ENCODE assay signal across 8 mouse cellular contexts in the genomic region with DNA sequence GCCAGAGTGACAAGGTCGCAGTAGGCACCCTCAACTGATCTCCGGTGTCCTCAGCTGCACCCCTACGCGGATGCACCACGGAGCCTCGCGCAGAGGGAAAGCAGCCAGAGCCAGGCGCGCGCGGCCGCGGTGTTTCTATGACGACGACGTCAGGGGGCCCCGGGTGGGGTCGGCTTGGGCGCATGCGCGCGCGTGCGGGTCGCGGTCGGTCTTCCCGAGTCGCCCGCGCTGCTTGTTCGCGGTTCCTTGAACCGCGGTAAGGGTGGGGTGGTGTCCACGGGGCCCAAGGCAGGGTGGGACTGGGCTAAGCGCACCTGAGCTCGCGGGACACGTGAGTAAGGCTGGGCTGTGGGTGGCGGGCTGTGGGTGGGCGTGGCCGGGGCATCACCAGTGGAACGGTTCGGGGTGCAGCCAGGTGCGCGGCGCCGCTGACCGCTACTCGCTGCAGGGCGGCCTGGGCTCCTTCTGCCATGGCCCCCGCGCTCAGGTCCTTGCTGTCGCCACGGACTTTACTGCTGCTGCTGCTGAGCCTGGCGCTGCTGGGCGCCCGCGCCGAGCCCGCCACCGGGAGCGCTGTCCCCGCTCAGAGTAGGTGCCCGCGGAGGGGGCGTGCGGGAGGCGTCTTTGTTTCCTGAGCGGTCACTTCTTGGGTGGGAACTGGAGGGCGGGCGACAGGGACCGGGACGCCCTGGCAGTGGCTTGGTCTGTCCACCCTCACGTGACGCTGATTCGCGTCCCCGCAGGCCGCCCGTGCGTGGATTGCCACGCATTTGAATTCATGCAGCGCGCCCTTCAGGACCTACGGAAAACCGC. TPM values are rescaled to one million over a fixed set of nuclear protein-coding genes. Genes with fewer than 3 reads are reported as not detected.
A peak's percentile ranks its signal among the peaks of the same experiment; 100 is the strongest.
DNase-seq lines count a peak whose midpoint lies in the region; ATAC-seq lines count a peak whose summit lies in the region.

A gene (plus strand): TSS at position 125 of the 813 bp plus-strand sequence.

- peak; percentile 64 for ATAC-seq in common myeloid progenitor, adult 5-6 weeks (replicated peaks; ENCODE audit: low read depth, poor library complexity, severe bottlenecking)
- ATAC-seq in monocyte, adult 5-6 weeks (replicated peaks; ENCODE audit: insufficient number of reproducible peaks, low FRiP score, low TSS enrichment, poor library complexity, severe bottlenecking), result no peak

- intact Hi-C loops in left cerebral cortex, postnatal 25 days (cut with DNase I), result loop anchor here (2.0 kb wide), 1 partner anchor 47 kb away; a partner anchor contains a TSS

- DNase-seq in adrenal gland, adult 8-10 months, result peak; percentile 79
- peak; percentile 54 for DNase-seq in gastrocnemius, postnatal 25 days
- DNase-seq in induced T-regulatory cell, adult 2 months (ENCODE audit: low read depth), result peak; percentile 43
- peak; percentile 92 to 94 for DNase-seq in left cerebral cortex, postnatal 25 days (ENCODE audit: low spot score in 2 of 2)
- DNase-seq in mesoderm, embryonic 11.5 days (ENCODE audit: low read depth, low spot score), result peak; percentile 91
- DNase-seq in right cerebral cortex, postnatal 4 days, result peak; percentile 97

RNA-seq across cellular contexts. Expression of the gene that starts here (rescaled TPM):
- 10 to 100 TPM; 20.2 to 71.9 (median 43.4) TPM for total RNA-seq in adrenal gland, adult 8-10 months (2022)
- total RNA-seq in common myeloid progenitor, adult 5-6 weeks (2017), result 3.2 TPM in 1 of 2 replicates, not detected in the other
- total RNA-seq in gastrocnemius, postnatal 25 days (2021), result not detected
- total RNA-seq in left cerebral cortex, postnatal 25 days (2021), result 10 to 100 TPM; 83.0 to 93.1 TPM
- total RNA-seq in monocyte, adult 5-6 weeks (2017), result 4.8 TPM in 1 of 3 replicates, not detected in the others

Comparison
In these comparisons a context has a peak if more than half of its experiments do, and no peak if none do; other contexts are left out.
1. Peak in DNase-seq in gastrocnemius, postnatal 25 days; RNA of the gene not detected or under 1 TPM.
2. DNase-seq: peak in every context shown above with its lines; median percentile 97 in right cerebral cortex, postnatal 4 days; 93 in left cerebral cortex, postnatal 25 days; 91 in mesoderm, embryonic 11.5 days; 79 in adrenal gland, adult 8-10 months; 54 in gastrocnemius, postnatal 25 days; 43 in induced T-regulatory cell, adult 2 months.